Mouse (Mus musculus): ENCODE measurements around the gene Hip1.

- TF ChIP-seq CTCF (IDR thresholded peaks at IDR 0.05; ENCODE audit: extremely low read depth, insufficient read length, insufficient replicate concordance, low read depth, low read length) (no peak), POLR2A (IDR thresholded peaks at IDR 0.05; ENCODE audit: low read depth, low read length) (no peak)
Observed at GRCm38 (mm10) chr5:135371195-135371594, 173.7 kb downstream of the Hip1 start.
